Mouse (Mus musculus) cerebellum, adult 8-10 months (tissue): ENCODE results near the gene Gtsf1l.
A peak's percentile ranks its signal among the peaks of the same experiment; 100 is the strongest.

Experiments used
- DNase-seq: peaks from one replicate; pipeline ENCODE4 v3.0.0; 2022

The Gtsf1l gene

GRCm38 (mm10) chr2:163087728-163088127 lies at the start of gene Gtsf1l:
TSS of gene Gtsf1l (minus strand) at chr2:163087855.
- no peak for DNase-seq

DNA sequence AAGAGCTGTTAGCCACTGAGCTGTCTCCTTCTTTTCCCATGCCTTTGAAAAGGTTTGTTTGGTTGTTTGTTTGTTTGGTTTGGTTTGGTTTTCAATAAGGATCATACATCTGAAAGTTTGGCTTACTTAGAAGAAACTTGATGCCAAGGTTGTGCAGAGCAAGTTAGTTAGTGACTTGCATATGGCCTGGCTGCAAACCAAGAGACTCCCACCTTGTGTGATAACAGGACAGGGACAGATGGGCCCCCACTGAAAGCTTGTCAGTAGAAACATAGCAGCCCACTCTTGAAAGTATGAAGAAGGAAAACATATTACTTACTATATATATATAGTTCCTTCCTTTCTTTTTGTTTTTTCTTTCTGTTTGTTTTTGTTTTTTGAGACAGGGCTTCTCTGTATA lies 49.3 kb upstream of the Gtsf1l start:
- no peak for DNase-seq

DNA sequence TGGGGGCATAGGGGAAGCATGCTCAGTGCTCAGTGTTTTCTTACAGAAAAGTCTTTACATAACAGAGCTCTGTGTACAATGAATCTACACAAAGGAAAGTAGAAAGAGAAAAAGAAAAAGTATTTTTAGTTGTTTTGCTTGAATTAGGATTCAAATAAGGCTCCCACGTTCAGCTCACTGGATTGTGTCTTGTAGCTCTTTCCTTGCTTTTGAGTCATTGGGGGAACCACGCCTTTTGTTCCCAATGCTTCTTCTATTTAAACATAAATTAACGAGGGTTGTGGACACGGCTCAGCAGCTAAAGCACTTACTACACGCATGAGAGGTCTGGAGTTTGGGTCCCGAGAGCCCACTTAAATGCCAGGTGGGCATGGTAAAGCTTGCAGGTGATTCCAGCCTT lies 48.3 kb upstream of the Gtsf1l start:
- DNase-seq: no peak

GRCm38 (mm10) chr2:163132314-163132713 lies 44.7 kb upstream of the Gtsf1l start:
- no peak for DNase-seq

DNA sequence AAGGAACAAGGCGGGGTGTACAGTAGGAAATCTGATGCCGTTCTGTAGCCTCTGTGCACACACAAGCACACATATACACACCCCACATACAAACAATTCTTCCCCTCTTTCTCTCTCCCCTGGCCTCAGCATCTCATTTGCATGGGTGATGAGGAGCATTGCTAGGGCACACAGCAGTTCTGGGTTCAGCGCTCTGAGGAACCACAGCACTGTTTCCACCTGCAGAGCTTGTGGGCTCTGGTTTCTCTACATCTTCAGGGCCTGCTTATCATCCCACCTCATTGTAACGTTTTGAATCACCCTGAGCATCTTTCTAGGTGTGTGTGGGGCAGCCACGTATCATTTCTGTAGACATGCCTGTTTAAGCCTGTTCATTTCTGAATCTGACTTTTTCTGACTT lies 43.2 kb upstream of the Gtsf1l start:
- no peak for DNase-seq

- DNase-seq: no peak
Observed at GRCm38 (mm10) chr2:163123496-163123895, 35.8 kb upstream of the Gtsf1l start.

GRCm38 (mm10) chr2:163122319-163122718 lies 34.7 kb upstream of the Gtsf1l start:
- DNase-seq: no peak

GRCm38 (mm10) chr2:163121353-163121660 lies 33.7 kb upstream of the Gtsf1l start:
- DNase-seq: no peak

DNA sequence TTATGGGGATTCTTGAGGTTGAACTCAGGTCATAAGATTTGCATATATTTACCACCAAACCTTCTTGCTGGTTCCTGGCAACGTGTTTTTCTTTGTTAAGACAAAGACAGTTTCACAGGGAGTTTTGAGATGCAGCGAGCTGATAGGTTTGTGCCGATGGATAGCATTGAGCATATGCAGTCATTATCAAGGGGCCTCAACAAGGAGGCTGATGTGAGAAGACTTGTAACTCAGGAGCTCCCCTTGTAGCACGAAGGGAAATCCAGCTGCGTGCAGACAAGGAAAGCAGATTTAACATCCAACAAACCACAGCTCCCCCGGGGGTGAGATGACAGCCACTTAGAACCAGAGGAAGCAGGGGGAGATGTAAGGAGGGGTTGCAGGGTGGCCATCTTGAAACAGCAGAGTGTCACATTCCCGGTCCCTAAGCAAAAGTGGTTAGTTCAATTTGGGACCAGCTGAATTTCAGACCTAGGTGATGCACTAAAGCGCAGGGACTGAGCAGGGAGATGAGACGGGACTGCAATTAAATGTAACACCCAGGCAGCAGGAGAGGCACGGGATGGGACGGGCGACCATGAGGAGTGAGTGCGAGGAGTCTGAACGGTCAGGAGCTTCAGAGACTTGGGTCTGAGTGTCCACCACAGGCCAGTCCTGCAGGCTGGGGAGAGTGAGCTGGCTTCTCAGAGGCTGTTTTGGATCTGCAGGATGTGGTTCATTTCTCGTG lies 33.1 kb upstream of the Gtsf1l start:
- DNase-seq: no peak

DNA sequence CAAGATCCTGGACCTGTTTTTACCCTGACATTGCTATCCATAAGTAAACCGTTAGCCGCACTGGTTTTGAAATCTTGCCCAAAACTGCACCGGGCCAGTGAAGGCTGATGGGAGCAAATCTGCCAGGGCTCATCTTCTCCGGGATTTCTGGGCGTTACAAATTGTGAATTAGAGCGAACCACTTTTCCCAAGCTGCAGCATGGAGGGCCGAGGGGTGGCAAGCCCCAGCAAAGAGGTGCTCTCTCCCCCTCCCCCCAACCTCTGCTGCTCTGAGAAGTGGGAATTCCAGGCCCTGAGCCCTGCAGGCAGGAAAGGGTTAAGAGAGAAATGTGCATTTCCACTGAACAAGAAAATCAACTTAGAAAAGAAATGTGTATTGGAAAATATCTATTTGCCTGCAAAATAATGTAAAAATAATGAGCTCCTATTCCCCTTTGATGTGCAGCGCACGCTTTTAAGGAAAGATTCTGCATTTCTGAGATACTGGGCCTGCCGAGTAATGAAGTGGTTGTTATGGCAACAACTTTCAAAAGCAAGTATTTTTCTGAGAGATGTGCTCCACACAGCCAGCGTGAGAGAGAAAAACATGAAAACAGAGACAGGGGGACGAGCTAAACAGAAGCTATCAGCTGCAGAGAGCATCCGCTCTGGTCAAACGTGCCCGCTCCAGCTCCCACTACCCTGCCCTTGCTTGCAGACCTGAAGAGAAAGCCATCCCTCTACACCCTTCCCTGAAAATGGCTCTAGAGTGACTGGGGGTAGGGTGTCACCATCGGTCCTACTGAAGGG lies 24.0 kb upstream of the Gtsf1l start:
- no peak for DNase-seq

DNA sequence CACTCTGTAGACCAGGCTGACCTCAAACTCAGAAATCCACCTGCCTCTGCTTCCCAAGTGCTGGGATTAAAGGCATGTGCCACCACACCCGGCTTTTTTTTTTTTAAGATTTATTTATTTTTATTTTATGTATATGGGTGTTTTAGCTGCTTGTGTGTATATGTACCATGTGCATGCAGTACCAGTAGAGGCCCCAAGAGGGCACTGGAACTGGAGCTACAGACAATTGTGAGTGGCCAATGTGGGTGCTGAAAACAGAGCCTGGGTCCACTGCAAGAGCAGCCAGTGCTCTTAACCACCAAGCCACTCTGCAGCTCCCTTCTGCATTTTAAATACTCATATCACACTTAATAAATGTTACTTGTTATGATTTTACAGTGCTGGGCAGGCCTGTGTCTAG lies 23.1 kb upstream of the Gtsf1l start:
- no peak for DNase-seq

- no peak for DNase-seq
Observed at GRCm38 (mm10) chr2:163108385-163108784, 20.7 kb upstream of the Gtsf1l start.

- DNase-seq: no peak
Observed at GRCm38 (mm10) chr2:163104086-163104770, 16.6 kb upstream of the Gtsf1l start.

- DNase-seq: no peak
Observed at GRCm38 (mm10) chr2:163102900-163103653, 15.4 kb upstream of the Gtsf1l start.

- DNase-seq: no peak
Observed at GRCm38 (mm10) chr2:163102216-163102615, 14.6 kb upstream of the Gtsf1l start.

DNA sequence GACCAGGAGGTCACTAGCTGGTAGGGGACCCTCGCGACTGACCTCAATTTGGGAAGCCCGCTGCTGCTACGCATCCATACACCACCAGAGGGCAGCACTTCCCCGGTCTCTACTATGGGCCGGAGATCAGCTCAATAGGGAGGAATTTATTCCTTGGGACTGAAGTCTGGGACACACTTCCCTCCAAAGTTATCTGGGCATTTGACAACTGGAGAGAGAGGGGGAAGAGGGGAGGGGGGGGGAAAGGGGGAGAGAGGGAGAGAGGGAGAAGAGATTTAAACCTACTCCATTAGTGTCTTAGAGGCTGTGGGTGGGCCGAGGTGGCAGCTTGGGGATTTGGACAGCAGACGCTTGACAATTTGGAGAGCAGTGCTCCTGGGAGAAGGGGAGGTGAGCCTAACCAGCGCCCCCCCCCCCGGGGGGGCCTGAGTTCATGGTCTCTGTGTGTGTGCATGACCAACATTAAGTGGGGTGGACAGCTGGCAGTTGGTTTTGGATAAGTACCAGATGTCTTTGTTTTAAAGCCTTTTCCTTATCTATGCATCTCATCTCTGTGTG lies 14.1 kb upstream of the Gtsf1l start:
- peak; percentile 16 for DNase-seq

DNA sequence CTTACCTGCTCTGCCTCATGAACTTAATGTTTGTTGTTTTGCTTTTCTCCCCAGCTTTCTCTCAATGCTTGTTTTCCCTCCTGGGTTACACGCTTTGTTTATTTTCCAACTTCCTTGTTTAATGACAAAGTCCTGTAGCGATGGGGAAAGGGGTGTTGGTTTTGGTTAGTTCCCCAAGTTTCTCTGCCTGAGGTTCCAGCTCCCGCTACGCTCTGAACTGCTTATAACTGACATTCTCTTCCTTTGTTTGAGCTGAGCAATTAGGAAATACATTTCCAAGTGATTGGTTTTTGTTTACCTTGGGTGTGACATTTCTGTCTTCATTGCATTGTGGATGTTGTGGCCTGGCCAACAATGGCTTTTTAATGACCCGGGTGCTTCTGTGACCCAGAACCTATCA lies 12.9 kb upstream of the Gtsf1l start:
- DNase-seq: no peak

- no peak for DNase-seq
Observed at GRCm38 (mm10) chr2:163099919-163100318, 12.3 kb upstream of the Gtsf1l start.

DNA sequence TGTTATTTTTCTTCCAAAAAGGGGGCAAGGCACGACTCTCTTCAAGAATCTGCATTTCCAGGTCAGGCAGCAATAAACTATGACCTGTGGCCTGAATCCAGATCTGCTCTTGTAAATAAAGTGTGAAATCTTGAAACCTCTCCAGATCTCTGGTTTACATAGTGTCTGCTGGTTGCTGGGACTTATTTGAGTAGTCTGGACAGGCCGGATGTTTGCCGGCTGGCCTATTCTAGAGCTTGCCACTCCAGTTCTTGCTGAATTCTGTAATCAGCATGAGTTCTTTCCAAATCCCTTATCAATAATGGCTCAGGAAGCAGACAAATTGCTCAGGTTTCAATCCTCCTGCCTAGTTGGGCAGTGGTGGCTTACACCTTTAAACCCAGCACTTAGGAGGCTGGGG lies 8.1 kb upstream of the Gtsf1l start:
- no peak for DNase-seq

- no peak for DNase-seq
Observed at GRCm38 (mm10) chr2:163094909-163095308, 7.3 kb upstream of the Gtsf1l start.

GRCm38 (mm10) chr2:163089475-163090123 lies 1.9 kb upstream of the Gtsf1l start:
- DNase-seq: no peak

GRCm38 (mm10) chr2:163086561-163086960 lies 1.1 kb downstream of the Gtsf1l start:
- no peak for DNase-seq
